Mouse (Mus musculus) forebrain, embryonic 12.5 days (tissue): ENCODE measurements at regions not wholly inside any gene's neighbourhood (a gene's known extent, or its start where the extent isn't known, plus 50 kb on each side); places are given as distances from the start of the nearest gene placed in this dataset.

Source experiments
- ATAC-seq: fragments of 200-750 bp; cut with Nextera tagmentation; 2 replicates; pipeline ENCODE4 v1.8.0; 2017; ENCODE audit warnings: moderate TSS enrichment; ENCODE audit not compliant: low FRiP score
- H3K27ac ChIP-seq: fragments of 300-500 bp; sonication (generic); 2 replicates; pipeline ENCODE4 v1.5.1; 2016; ENCODE audit warnings: mild to moderate bottlenecking
- H3K27me3 ChIP-seq: fragments of 300-500 bp; sonication (generic); 2 replicates; pipeline ENCODE4 v1.6.1; 2016; ENCODE audit warnings: mild to moderate bottlenecking
- H3K36me3 ChIP-seq: fragments of 300-500 bp; sonication (generic); replicated peaks from 2 replicates; pipeline ENCODE4 v1.6.1; 2016; ENCODE audit warnings: mild to moderate bottlenecking
- H3K4me1 ChIP-seq: fragments of 300-500 bp; sonication (generic); 2 replicates; pipeline ENCODE4 v1.6.1; 2016
- H3K4me2 ChIP-seq: fragments of 300-500 bp; sonication (generic); 2 replicates; pipeline ENCODE4 v1.6.1; 2016; ENCODE audit warnings: mild to moderate bottlenecking, moderate library complexity
- H3K4me3 ChIP-seq: fragments of 300-500 bp; sonication (generic); replicated peaks from 2 replicates; pipeline ENCODE4 v1.5.1; 2016; ENCODE audit warnings: mild to moderate bottlenecking
- H3K9ac ChIP-seq: fragments of 300-500 bp; sonication (generic); 2 replicates; pipeline ENCODE4 v1.6.1; 2016; ENCODE audit warnings: mild to moderate bottlenecking
- H3K9me3 ChIP-seq: fragments of 300-500 bp; sonication (generic); 2 replicates; pipeline ENCODE4 v1.6.1; 2016
- WGBS: fragments of 180-500 bp; shearing (Covaris S2); methylation state at CpG from one replicate; pipeline ENCODE4 v1.1.7; 2016; 5-methylcytosine and 5-hydroxymethylcytosine counted together

GRCm38 (mm10) chr14:31930367-31930766 lies 98.4 kb upstream of the Galnt15 start:
- 81% methylated on average over 9 of the region's 9 CpGs for WGBS
- Histone ChIP-seq H3K9me3 (no peaks in the 10 kb centered on the region), H3K27me3 (no peaks in the 10 kb centered on the region), H3K4me3 (no peak overlapping the region), H3K9ac (no peak overlapping the region), H3K4me1 (peaks cover 24% of the 10 kb centered on the region), H3K27ac (no peak overlapping the region), H3K4me2 (no peak overlapping the region), H3K36me3 (no peaks in the 10 kb centered on the region)
- ATAC-seq: no peak

DNA sequence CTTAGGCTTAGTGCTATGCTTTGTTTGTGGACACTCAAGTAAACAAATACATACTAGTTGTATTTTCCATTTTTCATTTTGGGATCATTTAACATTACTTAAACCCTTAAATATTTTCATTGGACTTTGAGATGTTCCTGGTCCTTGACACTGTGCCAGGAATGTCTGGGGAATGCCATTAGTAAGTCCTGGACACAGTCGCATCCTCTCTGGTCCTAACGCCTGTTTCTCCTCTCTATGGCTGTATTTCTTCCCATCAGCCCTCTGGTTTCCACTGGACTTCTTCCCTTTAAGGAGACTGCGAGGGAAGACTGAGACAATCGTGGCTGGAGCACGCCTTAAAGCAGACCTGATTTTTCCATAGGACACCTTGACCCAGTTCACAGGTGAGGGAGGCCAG lies 96.8 kb upstream of the Galnt15 start:
- Histone ChIP-seq H3K9me3 (no peaks in the 10 kb centered on the region), H3K4me1 (peaks cover 33% of the 10 kb centered on the region), H3K9ac (no peak overlapping the region), H3K27me3 (no peaks in the 10 kb centered on the region), H3K4me3 (no peak overlapping the region), H3K4me2 (no peak overlapping the region), H3K36me3 (no peaks in the 10 kb centered on the region), H3K27ac (no peak overlapping the region)
- 87% methylated on average over 5 of the region's 5 CpGs for WGBS
- no peak for ATAC-seq

DNA sequence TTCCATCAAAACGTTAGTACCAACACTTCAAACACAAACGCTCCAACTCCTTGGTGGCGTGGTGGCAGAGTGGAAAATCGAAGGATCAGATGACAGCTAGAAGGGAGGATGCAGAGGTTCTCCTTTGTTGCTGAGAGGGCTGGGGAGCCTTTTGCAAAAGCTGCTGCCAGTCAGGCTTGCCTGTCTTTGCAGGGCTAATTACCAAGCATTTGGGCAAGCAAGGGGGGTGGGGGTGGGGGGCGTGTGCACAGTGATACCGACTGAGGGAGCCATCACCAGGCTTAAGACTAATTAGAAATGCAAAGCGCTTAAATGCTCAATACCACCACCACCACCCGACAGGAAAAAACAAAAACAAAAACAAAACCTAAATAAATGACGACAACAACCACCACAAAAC lies 95.3 kb upstream of the Galnt15 start:
- no peaks in the 10 kb centered on the region for H3K27me3 ChIP-seq
- peak; percentile 78 for ATAC-seq
- H3K4me1 ChIP-seq: peaks cover 33% of the 10 kb centered on the region
- peak overlapping the region; percentile 99 for H3K27ac ChIP-seq
- no peaks in the 10 kb centered on the region for H3K9me3 ChIP-seq
- peak overlapping the region; percentile 33 for H3K4me3 ChIP-seq
- under 1% methylated on average over 9 of the region's 9 CpGs for WGBS
- H3K36me3 ChIP-seq: no peaks in the 10 kb centered on the region
- H3K9ac ChIP-seq: peak overlapping the region; percentile 48
- H3K4me2 ChIP-seq: peak overlapping the region; percentile 54

- under 1% methylated on average over 13 of the region's 13 CpGs for WGBS
- H3K9me3 ChIP-seq: no peaks in the 10 kb centered on the region
- H3K4me3 ChIP-seq: peak overlapping the region; percentile 33
- peak overlapping the region; percentile 48; the same call in 1 of the 2 replicates for H3K9ac ChIP-seq
- peak overlapping the region; percentile 54 for H3K4me2 ChIP-seq
- no peaks in the 10 kb centered on the region for H3K27me3 ChIP-seq
- peaks cover 33% of the 10 kb centered on the region for H3K4me1 ChIP-seq
- H3K27ac ChIP-seq: peak overlapping the region; percentile 99
- ATAC-seq: peak; percentile 96
- no peaks in the 10 kb centered on the region for H3K36me3 ChIP-seq
These were observed 94.9 kb upstream of the Galnt15 start for GRCm38 (mm10) chr14:31933841-31934271.

GRCm38 (mm10) chr14:31934321-31934720 lies 94.5 kb upstream of the Galnt15 start:
- peak overlapping the region; percentile 33 for H3K4me3 ChIP-seq
- H3K27me3 ChIP-seq: no peaks in the 10 kb centered on the region
- peak overlapping the region; percentile 48; the same call in 1 of the 2 replicates for H3K9ac ChIP-seq
- no peaks in the 10 kb centered on the region for H3K9me3 ChIP-seq
- 2% methylated on average over 5 of the region's 6 CpGs for WGBS
- H3K4me1 ChIP-seq: peaks cover 33% of the 10 kb centered on the region
- peak overlapping the region; percentile 99 for H3K27ac ChIP-seq
- no peaks in the 10 kb centered on the region for H3K36me3 ChIP-seq
- ATAC-seq: peak; percentile 81
- peak overlapping the region; percentile 54 for H3K4me2 ChIP-seq

GRCm38 (mm10) chr14:31934771-31935170 lies 94.0 kb upstream of the Galnt15 start:
- peak overlapping the region; percentile 54 for H3K4me2 ChIP-seq
- no peak for ATAC-seq
- no peaks in the 10 kb centered on the region for H3K36me3 ChIP-seq
- H3K27ac ChIP-seq: peak overlapping the region; percentile 99
- WGBS: 1% methylated on average over 3 of the region's 3 CpGs
- H3K27me3 ChIP-seq: no peaks in the 10 kb centered on the region
- peaks cover 33% of the 10 kb centered on the region for H3K4me1 ChIP-seq
- no peak overlapping the region for H3K4me3 ChIP-seq
- no peak overlapping the region for H3K9ac ChIP-seq
- no peaks in the 10 kb centered on the region for H3K9me3 ChIP-seq

DNA sequence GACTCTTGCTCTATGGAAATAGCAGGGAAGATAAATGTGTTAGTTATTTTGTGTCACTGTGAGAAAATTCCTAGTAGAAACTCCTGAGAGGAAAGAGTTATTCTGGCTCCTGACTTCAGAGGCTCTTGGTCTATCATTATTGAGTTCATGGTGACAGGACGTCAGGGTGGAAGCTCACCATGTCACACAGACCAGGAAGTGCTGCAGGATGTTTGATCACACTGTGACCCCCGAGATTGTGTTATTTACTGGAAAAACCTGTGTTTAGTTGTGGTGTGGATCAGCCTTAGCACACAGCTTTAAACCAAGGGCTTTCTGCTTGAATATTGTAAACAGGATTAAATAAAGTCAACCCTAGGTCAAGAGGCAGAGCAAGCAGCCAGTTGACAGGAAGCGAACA lies 93.4 kb upstream of the Galnt15 start:
- Histone ChIP-seq H3K4me1 (peaks cover 32% of the 10 kb centered on the region), H3K36me3 (no peaks in the 10 kb centered on the region), H3K27me3 (no peaks in the 10 kb centered on the region), H3K9me3 (no peaks in the 10 kb centered on the region), H3K9ac (no peak overlapping the region), H3K27ac (peak overlapping the region; percentile 99), H3K4me2 (no peak overlapping the region), H3K4me3 (no peak overlapping the region)
- whole genome bisulfite sequencing: 47% methylated on average over 3 of the region's 3 CpGs
- no peak for ATAC-seq

DNA sequence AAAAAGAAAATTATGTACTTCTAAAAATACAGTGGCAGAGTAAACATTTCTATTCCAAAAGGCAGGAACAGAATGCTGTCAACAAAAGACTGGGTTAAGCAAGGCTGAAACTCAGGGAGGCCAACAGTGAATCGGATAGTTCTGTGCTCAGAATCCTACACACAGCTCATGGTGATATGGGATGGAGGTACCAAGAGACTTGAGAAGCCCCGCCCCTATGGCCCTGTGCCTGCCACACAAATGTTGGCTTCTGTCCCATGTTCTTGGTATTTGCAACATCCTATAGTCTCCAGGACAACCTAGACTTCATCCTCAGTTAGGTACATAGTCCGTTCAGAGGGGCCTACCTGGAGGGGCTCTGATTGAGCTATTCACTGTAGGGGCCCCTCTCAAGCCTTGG lies 92.2 kb upstream of the Galnt15 start:
- WGBS: 90% methylated on average over 3 of the region's 3 CpGs
- ATAC-seq: no peak
- no peak overlapping the region for H3K4me2 ChIP-seq
- no peaks in the 10 kb centered on the region for H3K36me3 ChIP-seq
- no peaks in the 10 kb centered on the region for H3K9me3 ChIP-seq
- no peak overlapping the region for H3K4me3 ChIP-seq
- peaks cover 30% of the 10 kb centered on the region for H3K4me1 ChIP-seq
- H3K9ac ChIP-seq: no peak overlapping the region
- no peaks in the 10 kb centered on the region for H3K27me3 ChIP-seq
- H3K27ac ChIP-seq: no peak overlapping the region

GRCm38 (mm10) chr14:31940900-31941299 lies 87.9 kb upstream of the Galnt15 start:
- WGBS: 88% methylated on average over 6 of the region's 6 CpGs
- ATAC-seq: no peak
- no peaks in the 10 kb centered on the region for H3K36me3 ChIP-seq
- H3K27ac ChIP-seq: no peak overlapping the region
- H3K4me3 ChIP-seq: no peak overlapping the region
- no peaks in the 10 kb centered on the region for H3K27me3 ChIP-seq
- no peak overlapping the region for H3K9ac ChIP-seq
- H3K4me1 ChIP-seq: peaks cover 5% of the 10 kb centered on the region
- H3K4me2 ChIP-seq: no peak overlapping the region
- H3K9me3 ChIP-seq: no peaks in the 10 kb centered on the region

GRCm38 (mm10) chr14:31942266-31942960 lies 86.4 kb upstream of the Galnt15 start:
- no peak for ATAC-seq
- Histone ChIP-seq H3K9me3 (no peaks in the 10 kb centered on the region), H3K36me3 (no peaks in the 10 kb centered on the region), H3K27me3 (no peaks in the 10 kb centered on the region), H3K4me3 (no peak overlapping the region), H3K27ac (no peak overlapping the region), H3K4me1 (peaks cover 8% of the 10 kb centered on the region), H3K4me2 (no peak overlapping the region), H3K9ac (no peak overlapping the region)
- WGBS: 62% methylated on average over 3 of the region's 3 CpGs

DNA sequence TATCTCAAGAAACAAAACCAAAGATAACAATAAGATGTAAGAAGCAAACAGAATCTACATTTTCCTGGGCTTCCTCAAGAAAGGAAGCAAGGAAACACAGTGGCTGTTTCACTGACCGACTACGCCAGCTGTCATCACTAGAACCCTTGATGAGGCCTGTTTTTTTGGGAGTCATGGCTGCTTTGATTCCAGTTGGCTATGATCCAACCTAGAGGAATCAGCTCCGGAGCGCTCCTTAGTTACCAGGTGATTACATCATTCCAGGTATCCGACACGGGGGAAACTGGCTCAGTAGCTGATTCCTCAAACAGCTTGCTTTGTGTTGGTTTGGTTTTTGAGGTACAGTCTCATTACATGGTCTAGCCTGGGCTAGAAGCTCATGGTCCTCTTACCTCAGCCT lies 84.1 kb upstream of the Galnt15 start:
- Histone ChIP-seq H3K36me3 (no peaks in the 10 kb centered on the region), H3K4me3 (no peak overlapping the region), H3K9ac (no peak overlapping the region), H3K9me3 (no peaks in the 10 kb centered on the region), H3K27ac (no peak overlapping the region), H3K4me2 (no peak overlapping the region), H3K27me3 (no peaks in the 10 kb centered on the region), H3K4me1 (peaks cover 13% of the 10 kb centered on the region)
- 84% methylated on average over 6 of the region's 6 CpGs for WGBS
- ATAC-seq: no peak

DNA sequence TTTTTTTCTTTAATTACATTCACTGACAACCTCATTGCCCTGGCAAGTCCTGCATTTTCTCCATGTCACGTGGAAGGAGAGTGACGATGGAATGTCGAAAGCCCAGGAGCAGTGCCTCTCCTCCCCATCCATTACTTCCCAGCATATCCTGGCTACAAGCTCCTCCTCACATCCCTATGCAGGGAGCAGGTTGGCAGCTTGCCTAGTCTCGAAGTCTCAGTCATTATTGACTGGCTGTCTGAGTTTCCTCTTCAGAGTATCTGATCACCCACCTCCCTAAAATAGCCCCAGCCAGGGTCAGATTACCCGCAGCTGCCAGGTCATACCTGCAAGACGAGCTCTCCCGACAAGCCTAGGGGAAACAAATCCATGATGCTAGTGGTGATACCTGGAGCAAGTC lies 83.7 kb upstream of the Galnt15 start:
- ATAC-seq: no peak
- Histone ChIP-seq H3K4me2 (no peak overlapping the region), H3K27ac (no peak overlapping the region), H3K4me3 (no peak overlapping the region), H3K36me3 (no peaks in the 10 kb centered on the region), H3K4me1 (peaks cover 13% of the 10 kb centered on the region), H3K27me3 (no peaks in the 10 kb centered on the region), H3K9me3 (no peaks in the 10 kb centered on the region), H3K9ac (no peak overlapping the region)
- 78% methylated on average over 7 of the region's 7 CpGs for WGBS

DNA sequence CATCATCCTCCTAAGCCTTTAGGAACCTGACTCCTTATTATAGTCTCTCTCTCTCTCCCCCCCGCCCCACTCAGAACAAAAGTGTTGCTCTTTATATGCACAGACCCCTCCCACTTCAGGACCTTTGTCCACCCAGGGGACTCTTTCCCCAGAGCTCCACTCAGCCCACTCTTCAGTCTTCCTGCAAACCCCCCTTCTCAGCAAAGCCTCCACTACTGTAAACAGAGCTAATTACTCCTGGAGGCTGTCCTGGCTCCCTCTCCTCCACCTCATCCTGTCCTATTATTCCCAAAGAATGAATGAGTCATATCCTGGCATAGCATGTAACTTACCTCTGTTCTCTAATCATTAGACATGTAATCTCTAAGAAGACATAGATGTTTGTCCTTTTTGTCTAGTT lies 82.8 kb upstream of the Galnt15 start:
- H3K9me3 ChIP-seq: no peaks in the 10 kb centered on the region
- H3K36me3 ChIP-seq: no peaks in the 10 kb centered on the region
- H3K4me2 ChIP-seq: no peak overlapping the region
- ATAC-seq: peak; percentile 64; the same call in 1 of the 2 replicates
- no peaks in the 10 kb centered on the region for H3K27me3 ChIP-seq
- no peak overlapping the region for H3K4me3 ChIP-seq
- peak overlapping the region; percentile 82 for H3K27ac ChIP-seq
- 27% methylated on average over 1 of the region's 1 CpGs for WGBS
- H3K9ac ChIP-seq: no peak overlapping the region
- H3K4me1 ChIP-seq: peaks cover 13% of the 10 kb centered on the region
